Mouse (Mus musculus) lung, postnatal 0 days (tissue): ENCODE data around the gene Sh3d19.

Source experiments
- CTCF ChIP-seq: IDR thresholded peaks from 2 replicates; pipeline ENCODE4 v1.5.1; 2016; ENCODE audit warnings: antibody characterized with exemption, mild to moderate bottlenecking
- EP300 ChIP-seq: IDR thresholded peaks from 2 replicates; pipeline ENCODE4 v1.6.1; 2016; ENCODE audit warnings: antibody characterized with exemption, mild to moderate bottlenecking, control low read depth

- TF ChIP-seq CTCF: no peak
- TF ChIP-seq EP300: no peak
Measured at GRCm38 (mm10) chr3:86119237-86119932, 148.5 kb downstream of the Sh3d19 start.
